ENCODE assay signal across 8 mouse cellular contexts in the genomic region with DNA sequence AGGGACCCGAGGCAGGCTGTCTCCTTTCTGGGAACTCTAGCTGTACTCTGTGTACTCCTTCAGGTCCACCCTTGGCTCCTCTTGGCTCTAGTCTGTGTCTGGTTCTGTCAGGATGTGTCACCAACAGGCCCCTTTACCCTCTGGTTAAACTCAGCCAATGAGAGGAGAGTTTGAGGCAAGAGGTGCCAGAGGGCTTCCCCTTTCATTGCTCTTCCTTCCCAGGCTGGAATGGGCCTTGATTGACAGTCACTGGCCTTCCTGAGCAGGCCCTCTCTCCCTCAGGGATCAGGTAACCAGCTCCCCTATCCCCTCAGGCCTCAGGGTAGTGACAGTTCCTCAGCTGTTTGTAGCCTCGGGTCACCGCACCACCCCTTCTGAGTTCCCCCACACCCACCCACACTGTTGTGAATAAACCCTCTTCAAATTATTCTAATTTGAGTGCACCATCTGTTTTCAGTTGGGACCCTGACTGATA. TPM values are rescaled to one million over a fixed set of nuclear protein-coding genes. Genes with fewer than 3 reads are reported as not detected.
DNase-seq lines count a peak whose midpoint lies in the region; ATAC-seq and TF ChIP-seq lines count a peak whose summit lies in the region.

No protein-coding gene starts in this region.

- H3K9ac ChIP-seq in kidney, embryonic 15.5 days: no peak overlapping the region
- no peak overlapping the region for H3K9ac ChIP-seq in hindbrain, embryonic 11.5 days (ENCODE audit: low read depth, low read length)
- no peak overlapping the region for H3K9ac ChIP-seq in midbrain, embryonic 15.5 days

- 29% methylated on average over 3 of the region's 3 CpGs for WGBS in kidney, embryonic 15.5 days
- 34% methylated on average over 3 of the region's 3 CpGs for WGBS in hindbrain, embryonic 11.5 days
- 31% methylated on average over 3 of the region's 3 CpGs for WGBS in midbrain, embryonic 15.5 days

- peaks cover 16% of the 10 kb centered on the region for H3K4me1 ChIP-seq in kidney, embryonic 15.5 days
- H3K4me1 ChIP-seq in hindbrain, embryonic 11.5 days (replicated peaks; ENCODE audit: control insufficient read depth, insufficient read depth, low read length): no peaks in the 10 kb centered on the region
- peaks cover 12% of the 10 kb centered on the region for H3K4me1 ChIP-seq in midbrain, embryonic 15.5 days

- no peak overlapping the region for H3K4me3 ChIP-seq in kidney, embryonic 15.5 days (replicated peaks)
- H3K4me3 ChIP-seq in hindbrain, embryonic 11.5 days (ENCODE audit: low read depth, low read length): no peak overlapping the region
- no peak overlapping the region for H3K4me3 ChIP-seq in midbrain, embryonic 15.5 days

- DNase-seq in kidney, postnatal 4 days: no peak
- peak; percentile 74 for DNase-seq in brain, embryonic 14.5 days (ENCODE audit: low read depth)
- DNase-seq in hindbrain, embryonic 11.5 days (ENCODE audit: low spot score): peak; percentile 43
- no peak for DNase-seq in testis, postnatal 10 days (ENCODE audit: low spot score)
- no peak for DNase-seq in spleen, adult 18-20 months
- no peak for DNase-seq in frontal cortex, postnatal 10 days (ENCODE audit: low spot score in 2 of 2)

- no peak overlapping the region for H3K4me2 ChIP-seq in kidney, embryonic 15.5 days
- H3K4me2 ChIP-seq in hindbrain, embryonic 11.5 days (replicated peaks; ENCODE audit: low read depth, low read length): no peak overlapping the region
- H3K4me2 ChIP-seq in midbrain, embryonic 15.5 days: no peak overlapping the region

- no peaks in the 10 kb centered on the region for H3K9me3 ChIP-seq in kidney, embryonic 15.5 days (replicated peaks)
- no peaks in the 10 kb centered on the region for H3K9me3 ChIP-seq in hindbrain, embryonic 11.5 days (ENCODE audit: control insufficient read depth, low read length)
- no peaks in the 10 kb centered on the region for H3K9me3 ChIP-seq in midbrain, embryonic 15.5 days

- TF ChIP-seq POLR2A in brain, embryonic 14.5 days (IDR thresholded peaks at IDR 0.05; ENCODE audit: borderline replicate concordance, extremely low read depth, insufficient read depth, insufficient read length, poor library complexity, severe bottlenecking): no peak

- H3K27ac ChIP-seq in kidney, embryonic 15.5 days: no peak overlapping the region
- no peak overlapping the region for H3K27ac ChIP-seq in hindbrain, embryonic 11.5 days (ENCODE audit: low read depth, low read length)
- 0 out of 2 replicates have a peak overlapping the region, but pooled peaks have one; percentile 14 for H3K27ac ChIP-seq in midbrain, embryonic 15.5 days

- H3K36me3 ChIP-seq in kidney, embryonic 15.5 days: no peaks in the 10 kb centered on the region
- H3K36me3 ChIP-seq in hindbrain, embryonic 11.5 days (ENCODE audit: control insufficient read depth, insufficient read depth, low read length): no peaks in the 10 kb centered on the region
- H3K36me3 ChIP-seq in midbrain, embryonic 15.5 days (replicated peaks): no peaks in the 10 kb centered on the region

- peak; percentile 54; the same call in 1 of the 2 replicates for ATAC-seq in kidney, embryonic 15.5 days (replicated peaks; ENCODE audit: low FRiP score)
- ATAC-seq in hindbrain, embryonic 11.5 days (ENCODE audit: low FRiP score): 0 out of 2 replicates have a peak, but pooled peaks have one; percentile 38
- no peak for ATAC-seq in midbrain, embryonic 15.5 days (replicated peaks)

- no peak for TF ChIP-seq CTCF in brain, embryonic 14.5 days (IDR thresholded peaks at IDR 0.05; ENCODE audit: borderline replicate concordance, extremely low read depth, insufficient read depth, insufficient read length)

- no peaks in the 10 kb centered on the region for H3K27me3 ChIP-seq in kidney, embryonic 15.5 days
- no peaks in the 10 kb centered on the region for H3K27me3 ChIP-seq in hindbrain, embryonic 11.5 days (ENCODE audit: control insufficient read depth, insufficient read depth, low read length)
- H3K27me3 ChIP-seq in midbrain, embryonic 15.5 days (replicated peaks): no peaks in the 10 kb centered on the region

RNA-seq across cellular contexts. Expression of a gene that starts 28.1 kb away (rescaled TPM):
- polyA plus RNA-seq in kidney, embryonic 15.5 days (2015; fragmentation: Nextera tagmentation; extraction: Ambion mirVana): 311 and 374 TPM in 2 replicates
- 89.6 and 106 TPM in 2 replicates for polyA plus RNA-seq in brain, embryonic 14.5 days (2012; rRNA removed)
- 307 and 318 TPM in 2 replicates for polyA plus RNA-seq in hindbrain, embryonic 11.5 days (2014; fragmentation: Nextera tagmentation; extraction: Ambion mirVana)
- polyA plus RNA-seq in midbrain, embryonic 15.5 days (2015; fragmentation: Nextera tagmentation; extraction: Ambion mirVana): 220 and 223 TPM in 2 replicates

RNA-seq across cellular contexts. Expression of a gene that starts 40.8 kb away (rescaled TPM):
- polyA plus RNA-seq in kidney, embryonic 15.5 days (2015; fragmentation: Nextera tagmentation; extraction: Ambion mirVana): 118 and 125 TPM in 2 replicates
- polyA plus RNA-seq in brain, embryonic 14.5 days (2012; rRNA removed): 68.2 and 117 TPM in 2 replicates
- 158 and 183 TPM in 2 replicates for polyA plus RNA-seq in hindbrain, embryonic 11.5 days (2014; fragmentation: Nextera tagmentation; extraction: Ambion mirVana)
- 137 and 138 TPM in 2 replicates for polyA plus RNA-seq in midbrain, embryonic 15.5 days (2015; fragmentation: Nextera tagmentation; extraction: Ambion mirVana)

Comparison
In these comparisons a context has a peak if more than half of its experiments do, and no peak if none do; other contexts are left out.
1. DNase-seq: peak in brain, embryonic 14.5 days (single experiment) and hindbrain, embryonic 11.5 days (single experiment); none in kidney, postnatal 4 days (0 of 2), testis, postnatal 10 days (single experiment), spleen, adult 18-20 months (0 of 2) and frontal cortex, postnatal 10 days (0 of 2).